Mouse (Mus musculus): Measurements from ENCODE around the gene Dcbld1. TPM values are rescaled to one million over a fixed set of nuclear protein-coding genes. Genes with fewer than 3 reads are reported as not detected.

The Dcbld1 gene
- total RNA-seq (2014; fragmentation: Nextera tagmentation) (not detected in 2 replicates), total RNA-seq (2017) (under 0.01 and 0.06 TPM in 2 replicates), polyA plus RNA-seq (2012) (not detected in 2 replicates)

DNA sequence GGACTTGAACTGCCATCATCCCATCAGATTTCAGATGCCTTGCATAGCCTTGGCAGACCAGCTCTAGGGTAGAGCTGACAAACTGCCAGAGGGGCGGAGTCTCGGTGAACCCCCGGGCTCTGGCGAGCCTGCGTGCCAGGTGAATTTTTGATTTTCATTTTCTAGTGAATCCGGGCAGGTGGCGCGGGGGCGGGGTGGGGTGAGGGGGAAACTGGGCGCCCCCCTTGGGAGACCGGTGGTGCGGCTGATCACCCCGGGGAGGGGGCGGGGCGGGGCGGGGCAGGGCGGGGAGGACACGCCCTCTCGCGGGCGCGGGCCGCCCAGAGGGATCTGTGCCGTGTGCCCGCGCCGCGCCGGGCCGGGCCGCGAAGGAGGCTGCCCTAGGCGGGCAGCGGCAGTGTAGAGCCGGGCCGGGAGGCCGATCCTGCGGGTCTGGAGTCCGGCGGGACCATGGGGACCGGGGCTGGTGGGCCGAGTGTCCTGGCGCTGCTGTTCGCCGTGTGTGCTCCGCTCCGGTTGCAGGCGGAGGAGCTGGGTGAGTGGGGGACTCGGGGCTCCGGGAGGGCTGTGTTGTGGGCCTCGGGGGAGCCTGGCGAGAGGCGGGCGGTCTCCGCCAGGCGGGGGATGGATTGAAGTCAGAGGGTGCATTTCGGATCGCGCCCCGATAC, at the start of gene Dcbld1:
TSS of gene Dcbld1 (plus strand) at position 319 of the 668 bp plus-strand sequence.
- no peak for ATAC-seq (ENCODE audit: extremely low read depth, insufficient number of reproducible peaks, low FRiP score, poor library complexity, severe bottlenecking)
- no peak for DNase-seq (ENCODE audit: low spot score)

DNA sequence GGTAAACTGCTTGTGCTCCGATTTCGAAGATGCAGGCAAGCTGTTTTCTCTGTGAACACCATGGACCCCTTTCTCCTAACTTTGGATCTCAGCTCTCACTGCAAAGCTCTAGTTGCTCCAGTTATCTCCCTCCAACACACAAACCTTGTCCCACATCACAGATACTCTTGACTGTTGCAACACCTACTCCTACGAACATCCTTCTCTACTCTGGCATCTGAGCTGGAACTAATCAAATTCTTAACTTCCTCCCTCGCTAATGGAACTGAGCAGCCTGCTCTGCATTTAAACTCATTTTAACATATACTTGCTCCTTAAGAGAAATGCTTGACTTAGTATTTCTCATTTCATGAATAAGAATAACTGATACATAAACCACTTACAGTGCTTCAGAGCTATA, 47.5 kb upstream of the Dcbld1 start:
- no peak for TF ChIP-seq POLR2AphosphoS5 (IDR thresholded peaks at IDR 0.05; ENCODE audit: insufficient replicate concordance, low read depth, low read length)
- TF ChIP-seq GATA2 (IDR thresholded peaks at IDR 0.05; ENCODE audit: borderline replicate concordance, low read depth, low read length), result no peak
- no peak for TF ChIP-seq TAL1 (conservative IDR thresholded peaks at IDR 0.05; ENCODE audit: low read depth, low read length)
- TF ChIP-seq CTCF (IDR thresholded peaks at IDR 0.05; ENCODE audit: low read depth, low read length), result no peak
- no peak for TF ChIP-seq GATA1 (IDR thresholded peaks at IDR 0.05; ENCODE audit: borderline replicate concordance, low read length)
- Histone ChIP-seq H3K4me3 (ENCODE audit: low read depth, low read length) (no peak overlapping the region), H3K36me3 (replicated peaks) (no peaks in the 10 kb centered on the region), H3K4me1 (ENCODE audit: insufficient read depth, low read depth, low read length) (no peaks in the 10 kb centered on the region), H3K9me3 (replicated peaks) (no peaks in the 10 kb centered on the region), H3K27me3 (ENCODE audit: insufficient read depth, low read length) (no peaks in the 10 kb centered on the region)
- no peak for ATAC-seq (ENCODE audit: extremely low read depth, insufficient number of reproducible peaks, low FRiP score, poor library complexity, severe bottlenecking)
- DNase-seq (ENCODE audit: low spot score), result no peak

More for the DNA sequence above, at the start of gene Dcbld1:
- Histone ChIP-seq H3K27me3 (ENCODE audit: insufficient read depth, low read length) (no peaks in the 10 kb centered on the region), H3K36me3 (replicated peaks) (no peaks in the 10 kb centered on the region), H3K9me3 (replicated peaks) (0 out of 2 replicates have a peak, but pooled peaks cover 2% of the 10 kb centered on the region), H3K4me1 (ENCODE audit: insufficient read depth, low read depth, low read length) (no peaks in the 10 kb centered on the region), H3K4me3 (ENCODE audit: low read depth, low read length) (no peak within 1 kb of the TSS)
- no peak for TF ChIP-seq POLR2AphosphoS5 (IDR thresholded peaks at IDR 0.05; ENCODE audit: insufficient replicate concordance, low read depth, low read length)
- no peak for TF ChIP-seq TAL1 (conservative IDR thresholded peaks at IDR 0.05; ENCODE audit: low read depth, low read length)
- TF ChIP-seq GATA1 (IDR thresholded peaks at IDR 0.05; ENCODE audit: borderline replicate concordance, low read length), result no peak
- no peak for TF ChIP-seq CTCF (IDR thresholded peaks at IDR 0.05; ENCODE audit: low read depth, low read length)
- TF ChIP-seq GATA2 (IDR thresholded peaks at IDR 0.05; ENCODE audit: borderline replicate concordance, low read depth, low read length), result no peak

DNA sequence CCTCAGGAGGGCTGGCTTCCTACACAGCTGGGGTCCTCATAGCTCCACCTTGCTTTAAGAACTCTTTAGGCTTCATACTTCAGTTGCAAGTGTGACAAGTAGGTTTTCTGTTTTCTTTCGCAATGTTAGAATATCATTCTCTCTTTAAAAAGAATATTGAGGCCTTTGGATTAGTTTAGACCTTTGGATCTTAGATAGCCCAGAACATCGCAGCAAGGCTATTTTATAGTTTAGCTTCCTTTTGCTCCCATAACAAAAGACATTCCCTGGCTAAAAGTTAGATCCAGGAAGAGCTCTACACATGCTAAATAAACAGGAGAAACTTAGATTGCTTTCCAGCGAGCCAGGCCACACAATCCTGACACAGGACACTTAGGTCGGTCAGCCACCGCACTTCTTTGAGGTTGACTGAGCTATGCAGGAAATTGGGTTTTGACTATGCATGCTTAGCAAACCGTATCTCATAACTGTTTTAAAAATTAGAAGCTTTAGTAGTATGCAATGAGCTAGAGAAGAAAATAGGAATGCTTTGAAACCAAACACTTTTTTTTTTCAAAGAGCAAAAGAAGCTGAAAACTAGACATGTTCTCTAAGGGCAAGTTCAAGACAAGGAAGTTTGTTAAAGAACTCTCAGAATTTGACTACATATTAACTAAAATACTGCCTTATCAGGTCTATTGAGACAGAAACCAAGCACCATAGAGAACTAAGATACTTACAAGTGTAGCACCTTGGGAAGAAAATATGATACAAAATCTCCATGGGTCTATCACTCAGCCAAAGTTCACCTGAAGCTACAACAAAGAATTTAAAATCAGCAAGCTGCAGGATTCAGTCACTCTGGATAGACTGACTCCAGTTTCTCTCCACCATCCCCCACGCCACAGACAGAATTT, 38.2 kb upstream of the Dcbld1 start, which contains the start of gene Ros1:
TSS of gene Ros1 (minus strand) at position 288 of the 896 bp plus-strand sequence.
- Histone ChIP-seq H3K9me3 (replicated peaks) (no peaks in the 10 kb centered on the region), H3K4me3 (ENCODE audit: low read depth, low read length) (no peak within 1 kb of the TSS), H3K36me3 (replicated peaks) (no peaks in the 10 kb centered on the region), H3K4me1 (ENCODE audit: insufficient read depth, low read depth, low read length) (no peaks in the 10 kb centered on the region), H3K27me3 (ENCODE audit: insufficient read depth, low read length) (no peaks in the 10 kb centered on the region)
- no peak for TF ChIP-seq TAL1 (conservative IDR thresholded peaks at IDR 0.05; ENCODE audit: low read depth, low read length)
- TF ChIP-seq GATA2 (IDR thresholded peaks at IDR 0.05; ENCODE audit: borderline replicate concordance, low read depth, low read length), result no peak
- no peak for TF ChIP-seq CTCF (IDR thresholded peaks at IDR 0.05; ENCODE audit: low read depth, low read length)
- no peak for TF ChIP-seq POLR2AphosphoS5 (IDR thresholded peaks at IDR 0.05; ENCODE audit: insufficient replicate concordance, low read depth, low read length)
- no peak for TF ChIP-seq GATA1 (IDR thresholded peaks at IDR 0.05; ENCODE audit: borderline replicate concordance, low read length)
- no peak for DNase-seq (ENCODE audit: low spot score)
- no peak for ATAC-seq (ENCODE audit: extremely low read depth, insufficient number of reproducible peaks, low FRiP score, poor library complexity, severe bottlenecking)

DNA sequence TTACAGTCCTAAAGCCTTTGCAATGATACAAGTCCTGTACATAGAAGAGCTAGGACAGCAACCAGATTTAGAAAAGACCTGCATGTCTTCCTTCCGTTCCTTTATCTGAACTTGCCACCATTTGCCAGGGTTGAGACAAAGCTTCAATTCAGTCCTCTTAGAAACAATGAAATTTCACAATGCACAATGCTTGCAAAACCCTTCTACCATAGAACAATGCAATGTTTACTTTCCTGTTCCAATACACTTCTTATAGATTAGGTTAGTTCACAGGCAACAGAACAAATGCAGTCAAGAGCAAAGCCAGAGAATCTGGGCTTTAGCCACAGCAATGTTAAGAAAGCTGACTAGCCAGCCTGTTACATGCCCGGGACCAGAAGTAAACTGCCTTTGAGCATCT, 29.4 kb upstream of the Dcbld1 start:
- H3K27me3 ChIP-seq (ENCODE audit: insufficient read depth, low read length), result no peaks in the 10 kb centered on the region
- no peak for DNase-seq (ENCODE audit: low spot score)
- no peaks in the 10 kb centered on the region for H3K36me3 ChIP-seq (replicated peaks)
- H3K9me3 ChIP-seq (replicated peaks), result no peaks in the 10 kb centered on the region
- no peak overlapping the region for H3K4me3 ChIP-seq (ENCODE audit: low read depth, low read length)
- no peak for TF ChIP-seq GATA1 (IDR thresholded peaks at IDR 0.05; ENCODE audit: borderline replicate concordance, low read length)
- no peak for TF ChIP-seq GATA2 (IDR thresholded peaks at IDR 0.05; ENCODE audit: borderline replicate concordance, low read depth, low read length)
- no peak for TF ChIP-seq CTCF (IDR thresholded peaks at IDR 0.05; ENCODE audit: low read depth, low read length)
- no peak for TF ChIP-seq POLR2AphosphoS5 (IDR thresholded peaks at IDR 0.05; ENCODE audit: insufficient replicate concordance, low read depth, low read length)
- TF ChIP-seq TAL1 (conservative IDR thresholded peaks at IDR 0.05; ENCODE audit: low read depth, low read length), result no peak
- H3K4me1 ChIP-seq (ENCODE audit: insufficient read depth, low read depth, low read length), result no peaks in the 10 kb centered on the region
- ATAC-seq (ENCODE audit: extremely low read depth, insufficient number of reproducible peaks, low FRiP score, poor library complexity, severe bottlenecking), result no peak

DNA sequence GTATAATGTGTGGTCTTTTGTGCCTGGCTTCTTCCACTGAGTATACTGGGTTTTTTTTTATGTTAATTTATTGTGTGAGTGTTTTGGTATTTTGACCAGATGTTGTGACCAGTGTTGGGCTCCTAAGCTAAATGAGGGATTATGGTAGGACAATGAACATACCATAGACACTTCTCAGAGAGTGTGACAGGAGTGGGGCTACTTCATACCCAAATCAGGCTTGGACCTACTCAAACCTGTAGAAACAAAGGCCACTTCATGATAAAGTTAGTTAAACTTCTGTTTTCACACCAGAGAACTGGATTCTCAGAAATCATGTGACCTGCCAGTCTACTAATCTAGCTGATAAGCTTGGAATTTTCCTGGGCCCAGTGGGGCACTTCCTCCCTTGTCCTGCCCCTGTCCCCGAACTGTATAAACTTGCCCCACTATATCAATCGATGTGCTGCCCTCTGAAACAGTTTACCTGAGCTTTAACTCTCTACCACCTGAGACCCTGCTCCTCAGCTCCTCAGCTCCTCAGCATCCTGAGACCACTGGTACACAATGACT, 18.1 kb upstream of the Dcbld1 start:
- no peaks in the 10 kb centered on the region for H3K4me1 ChIP-seq (ENCODE audit: insufficient read depth, low read depth, low read length)
- no peaks in the 10 kb centered on the region for H3K9me3 ChIP-seq (replicated peaks)
- no peaks in the 10 kb centered on the region for H3K36me3 ChIP-seq (replicated peaks)
- ATAC-seq (ENCODE audit: extremely low read depth, insufficient number of reproducible peaks, low FRiP score, poor library complexity, severe bottlenecking), result no peak
- no peak overlapping the region for H3K4me3 ChIP-seq (ENCODE audit: low read depth, low read length)
- no peaks in the 10 kb centered on the region for H3K27me3 ChIP-seq (ENCODE audit: insufficient read depth, low read length)
- no peak for TF ChIP-seq TAL1 (conservative IDR thresholded peaks at IDR 0.05; ENCODE audit: low read depth, low read length)
- DNase-seq (ENCODE audit: low spot score), result no peak
